Mouse (Mus musculus): ENCODE results near the gene Arhgap9.

DNA sequence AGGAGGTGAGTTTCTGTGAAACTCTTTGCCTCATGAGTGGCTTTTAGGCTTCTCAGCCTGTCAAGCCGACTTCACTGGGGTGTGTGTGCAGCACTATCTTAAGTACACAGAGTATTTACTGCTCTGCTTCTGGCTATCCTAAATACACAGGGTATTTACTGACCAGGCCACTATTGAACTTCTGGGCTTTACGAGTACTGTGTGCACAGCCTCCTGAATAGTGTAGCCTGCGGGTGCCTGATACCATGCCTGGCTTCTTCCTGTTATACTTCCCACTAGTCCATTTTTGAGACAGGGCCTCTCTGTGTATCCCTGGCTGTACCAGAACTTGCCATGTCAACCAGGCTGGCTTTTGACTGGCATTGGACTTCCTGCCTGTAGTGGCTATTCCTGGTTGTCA is 55.9 kb downstream of the Arhgap9 start:
- no peak for TF ChIP-seq CTCF (IDR thresholded peaks at IDR 0.05)
- no peak for TF ChIP-seq EP300 (IDR thresholded peaks at IDR 0.05; ENCODE audit: insufficient read depth, low read depth, low read length)

All from heart, adult 2 months (tissue).